Mouse (Mus musculus): ENCODE data around the gene 2010003K11Rik.

DNA sequence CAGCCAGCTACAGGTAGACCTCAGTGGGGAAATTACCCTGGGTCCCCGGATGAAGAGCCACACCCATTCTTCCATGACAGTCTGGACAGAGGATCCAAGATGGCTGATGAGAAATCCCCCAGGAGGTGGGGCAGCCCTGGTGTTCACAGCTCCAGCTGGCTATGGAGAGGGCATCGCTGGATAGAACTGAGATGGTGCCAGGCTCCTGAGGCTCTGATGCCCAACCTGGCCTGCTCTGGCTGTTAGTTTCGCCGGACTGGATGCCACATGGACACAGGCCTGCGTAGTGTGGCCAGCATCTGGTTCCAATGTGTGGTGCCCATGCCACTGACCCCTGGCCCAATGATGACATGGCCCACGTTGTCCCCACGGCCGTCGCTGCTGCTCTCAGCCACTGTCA, 50.9 kb downstream of the 2010003K11Rik start:
- TF ChIP-seq FLI1 (IDR thresholded peaks at IDR 0.05; ENCODE audit: low read length) (no peak), GATA1 (IDR thresholded peaks at IDR 0.05; ENCODE audit: borderline replicate concordance, low read length) (no peak)

All from megakaryocyte, embryonic 14.5 days (primary cell).